Mouse (Mus musculus): Measurements from ENCODE around the gene Itgb3bp.

GRCm38 (mm10) chr4:99717905-99718304, 211.7 kb downstream of the Itgb3bp start:
- TF ChIP-seq CTCF (IDR thresholded peaks at IDR 0.05) = no peak
- no peak for TF ChIP-seq EP300 (IDR thresholded peaks at IDR 0.05)

Measured in lung, postnatal 0 days (tissue).